Mouse (Mus musculus) kidney, adult 2 months (tissue): ENCODE measurements around the gene Hhat.

Experiments
- CTCF ChIP-seq: fragments of 200-500 bp; conservative IDR thresholded peaks from 2 replicates; pipeline ENCODE4 v1.5.1; 2011; ENCODE audit warnings: low read depth, mild to moderate bottlenecking, control low read depth, low read length, moderate library complexity, mixed read lengths; ENCODE audit not compliant: insufficient read depth, insufficient read length
- POLR2A ChIP-seq: fragments of 200-500 bp; IDR thresholded peaks from one replicate; pipeline ENCODE4 v1.6.1; 2011; ENCODE audit warnings: low read depth, low read length, control low read depth

- no peak for TF ChIP-seq CTCF
- no peak for TF ChIP-seq POLR2A
Measured at GRCm38 (mm10) chr1:192587451-192587850, 183.6 kb downstream of the Hhat start.
